Mouse (Mus musculus): Measurements from ENCODE around the gene Zfp524.

Zfp524 gene

DNA sequence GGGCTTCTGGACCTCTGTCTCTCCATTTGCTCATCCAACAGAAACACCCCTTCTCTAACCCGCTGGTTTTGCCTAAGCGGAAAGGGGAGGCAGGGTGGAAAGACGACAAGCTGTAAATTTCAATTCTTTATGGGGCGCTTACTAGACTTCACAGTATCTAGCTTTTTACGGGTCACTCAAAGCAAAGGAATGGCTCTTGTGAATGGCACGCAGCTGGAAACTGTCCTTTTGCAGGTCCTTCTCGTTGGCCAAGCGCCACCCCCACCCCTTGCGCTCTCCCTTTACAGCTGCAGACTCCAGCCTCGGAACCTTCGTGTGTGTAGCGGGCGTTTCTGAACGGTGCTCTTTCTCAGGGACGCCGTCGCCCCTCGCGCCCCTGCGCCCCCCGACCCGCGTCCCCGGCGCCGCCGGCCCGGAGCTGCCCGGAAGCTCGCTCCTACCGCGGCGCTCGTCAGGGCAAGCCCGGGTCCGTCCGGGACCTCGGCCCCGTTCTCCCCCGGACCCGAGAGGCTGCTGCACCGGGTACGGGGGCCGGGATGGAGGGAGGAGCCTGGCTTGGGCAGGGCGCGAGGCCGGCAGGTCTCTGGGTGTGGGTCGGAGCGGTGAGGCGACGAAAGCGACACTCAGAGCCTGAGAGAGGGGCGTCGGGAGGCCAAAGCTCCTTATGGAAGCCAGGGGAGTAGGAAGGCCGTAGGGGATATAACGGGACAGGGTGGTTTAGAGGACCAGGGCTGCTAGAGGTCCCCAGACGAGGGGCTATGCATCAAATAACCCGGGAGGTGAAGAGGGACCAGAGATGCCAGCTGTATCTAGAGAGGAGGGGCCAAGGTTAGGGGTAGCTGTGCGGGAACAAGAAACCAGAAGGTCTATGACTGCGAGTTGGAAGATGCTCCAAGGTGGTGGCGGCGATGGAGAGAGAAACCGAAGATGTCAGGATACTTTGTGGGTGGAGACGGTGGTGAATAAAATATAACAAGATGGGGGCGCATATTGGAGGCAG is 37.3 kb downstream of the Zfp524 start, which contains the start of gene Zfp580:
Gene Zfp580, plus strand, starts transcription at position 346 of the 1,000 bp plus-strand sequence.
- peak; percentile 72 for DNase-seq

DNA sequence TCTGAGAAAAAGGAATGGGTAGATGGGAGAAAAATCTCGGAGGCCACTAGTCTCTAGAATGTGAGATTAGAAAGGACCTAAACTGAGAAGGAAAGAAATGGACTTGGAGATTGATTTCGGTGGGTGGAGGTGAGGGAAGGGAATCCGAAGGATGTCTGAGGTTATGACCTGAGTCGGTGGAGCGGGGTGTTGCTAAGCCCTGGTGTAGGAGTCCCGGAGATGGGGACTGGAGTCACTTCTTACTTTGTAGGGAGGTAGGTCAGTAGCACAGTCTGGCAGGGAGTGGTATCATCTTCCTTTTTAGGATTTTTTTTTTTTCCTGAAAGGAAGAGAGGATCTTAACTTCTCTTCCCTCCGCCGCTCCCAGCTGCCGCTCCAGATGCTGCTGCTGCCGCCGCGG is 38.2 kb downstream of the Zfp524 start:
- no peak for DNase-seq

DNA sequence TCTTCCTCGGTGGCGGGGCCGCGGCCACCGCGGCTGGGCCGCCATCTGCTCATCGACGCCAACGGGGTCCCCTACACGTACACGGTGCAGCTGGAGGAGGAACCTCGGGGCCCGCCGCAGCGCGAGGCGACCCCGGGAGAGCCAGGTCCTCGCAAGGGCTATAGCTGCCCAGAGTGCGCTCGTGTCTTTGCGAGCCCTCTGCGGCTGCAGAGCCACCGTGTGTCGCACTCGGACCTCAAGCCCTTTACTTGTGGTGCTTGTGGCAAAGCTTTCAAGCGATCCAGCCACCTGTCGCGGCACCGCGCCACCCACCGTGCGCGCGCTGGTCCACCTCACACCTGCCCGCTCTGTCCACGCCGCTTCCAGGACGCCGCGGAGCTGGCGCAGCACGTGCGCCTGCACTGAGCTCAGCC is 38.7 kb downstream of the Zfp524 start:
- DNase-seq = no peak

DNA sequence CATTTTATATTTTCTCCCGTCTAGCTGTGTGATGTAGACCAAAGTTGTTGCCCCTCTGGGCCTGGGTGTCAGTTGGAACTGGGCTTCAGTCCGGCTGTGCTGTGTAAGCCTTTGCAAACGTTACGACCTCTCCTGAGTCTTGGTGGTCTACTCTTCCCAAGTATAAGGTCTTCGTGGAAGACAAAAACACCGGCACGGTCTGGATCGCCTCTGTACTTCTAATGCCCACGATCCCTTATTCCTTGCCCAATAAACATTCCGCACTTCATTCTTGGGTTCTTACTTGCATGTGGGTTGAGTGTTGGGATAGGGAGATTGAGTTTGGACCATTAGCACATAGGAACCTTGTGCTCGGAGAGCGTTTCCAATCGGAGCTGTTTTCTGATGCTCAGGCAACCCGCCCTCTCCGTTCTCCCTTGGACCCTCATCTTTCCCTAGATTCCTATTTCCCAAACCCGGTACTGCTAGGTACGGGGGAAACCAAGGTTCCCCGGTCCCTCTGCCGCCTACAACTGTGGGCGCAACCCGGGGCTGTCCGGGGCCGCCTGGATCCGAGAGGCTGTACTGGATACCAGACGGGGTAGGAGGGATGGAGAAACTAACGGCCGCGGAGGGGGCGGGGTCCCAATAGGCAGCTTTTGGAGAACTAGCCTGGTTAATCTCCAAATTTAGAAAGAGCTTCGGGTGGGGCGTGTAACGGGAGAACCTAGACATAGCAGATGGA is 39.4 kb downstream of the Zfp524 start:
- no peak for DNase-seq

DNA sequence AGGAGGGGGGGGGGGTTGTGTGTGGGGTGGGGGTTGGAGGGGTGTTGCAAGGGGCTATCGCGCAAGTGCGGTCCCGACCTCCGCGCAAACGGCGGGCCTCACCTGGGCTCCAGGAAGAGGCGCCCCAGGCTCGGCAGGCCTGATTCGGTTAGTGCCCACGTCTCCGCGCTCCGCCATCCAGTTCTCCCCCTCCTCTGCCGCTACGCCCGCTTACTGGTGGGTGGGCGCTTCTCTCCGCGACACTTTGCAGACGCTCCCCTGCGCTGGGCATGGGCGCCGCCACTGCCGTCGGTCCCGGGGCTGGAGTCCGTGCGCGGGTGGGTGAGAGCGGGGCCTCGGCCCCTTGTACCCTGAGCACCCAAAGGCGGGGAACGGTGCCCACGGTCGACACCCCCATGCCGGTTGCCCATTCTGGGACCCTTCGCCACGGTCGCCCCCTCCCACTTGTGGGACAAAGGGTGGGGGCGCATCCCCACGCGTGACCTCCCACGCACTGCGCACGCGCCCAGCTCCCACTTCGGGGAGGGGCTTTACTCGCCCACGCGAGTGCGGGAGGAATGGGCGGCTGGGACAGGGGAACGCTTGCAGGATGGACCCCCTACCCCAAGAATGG is 42.5 kb downstream of the Zfp524 start:
- no peak for DNase-seq

DNA sequence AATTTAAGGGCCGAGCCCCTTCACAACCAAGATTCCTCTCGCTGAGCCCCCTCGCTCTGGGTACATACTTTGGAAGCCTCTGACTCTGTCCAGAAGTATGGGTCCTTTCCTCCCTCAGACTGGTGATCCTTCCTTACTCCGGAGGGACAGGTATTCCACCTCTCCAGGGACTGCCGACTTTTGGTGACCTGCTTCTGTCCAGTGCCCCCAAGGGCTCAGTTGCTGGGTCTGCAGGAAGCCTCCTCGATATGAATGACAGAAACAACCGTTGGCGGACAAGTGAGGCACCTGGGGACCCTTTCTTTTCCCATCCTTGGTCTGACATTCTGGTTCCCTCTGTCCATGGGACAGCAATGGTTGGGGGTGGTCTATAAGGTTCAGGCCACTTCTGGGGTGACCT is 43.2 kb downstream of the Zfp524 start:
- DNase-seq = no peak

DNA sequence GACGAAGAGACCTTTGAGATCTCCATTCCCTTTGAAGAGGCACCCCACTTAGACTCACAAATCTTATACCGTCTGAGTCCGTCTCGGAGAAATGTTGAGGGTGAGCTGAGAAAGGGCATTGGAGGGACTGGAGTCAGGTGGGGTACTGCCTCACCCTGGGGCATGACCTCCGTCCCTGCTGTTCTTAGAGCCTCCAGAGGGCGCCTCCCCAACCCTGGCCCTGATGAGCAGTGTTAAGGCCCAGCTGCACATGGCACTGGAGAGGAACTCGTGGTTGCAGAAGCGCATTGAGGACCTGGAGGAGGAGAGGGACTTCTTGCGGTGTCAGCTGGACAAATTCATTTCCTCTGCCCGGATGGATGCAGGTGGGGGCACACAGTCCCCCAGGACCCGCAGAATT is 43.6 kb downstream of the Zfp524 start:
- DNase-seq = no peak

DNA sequence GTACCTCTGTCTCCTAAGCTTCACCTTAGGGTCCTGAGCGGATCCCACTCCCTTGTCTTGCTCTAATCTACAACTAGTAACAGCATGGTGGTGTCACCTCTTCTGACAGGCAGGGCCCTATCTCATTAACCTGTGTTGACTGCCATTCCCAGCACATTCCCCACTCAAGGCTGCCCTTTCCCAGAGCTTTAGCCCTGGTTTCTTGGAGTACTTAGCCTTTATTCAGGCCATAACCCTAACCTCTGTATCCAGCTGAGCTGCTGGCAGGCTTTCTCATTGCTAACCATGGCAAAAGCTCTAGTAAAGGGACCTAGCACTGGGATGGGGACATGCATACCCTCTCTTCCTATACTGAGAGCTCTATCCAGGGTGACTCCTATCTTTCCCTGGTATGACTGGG is 44.4 kb downstream of the Zfp524 start:
- DNase-seq = no peak

DNA sequence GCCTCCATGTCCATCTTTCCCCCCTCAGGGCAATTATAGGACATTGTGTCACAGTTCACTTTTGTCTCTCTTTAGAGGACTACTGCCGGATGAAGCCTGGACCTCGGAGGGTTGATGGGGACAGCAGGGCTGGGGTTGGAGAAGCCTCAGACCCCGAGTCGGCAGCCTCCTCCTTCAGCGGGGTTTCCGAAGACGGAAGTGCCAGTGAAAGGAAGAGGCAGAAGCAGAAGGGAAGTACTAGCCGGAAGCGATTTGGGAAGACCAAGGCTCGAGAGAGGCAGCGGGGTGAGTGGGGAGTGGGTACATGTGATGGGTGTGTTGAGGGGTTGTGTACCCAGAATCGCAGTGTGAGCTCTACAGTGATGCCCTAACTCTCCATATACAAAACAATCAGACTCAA is 45.2 kb downstream of the Zfp524 start:
- no peak for DNase-seq

DNA sequence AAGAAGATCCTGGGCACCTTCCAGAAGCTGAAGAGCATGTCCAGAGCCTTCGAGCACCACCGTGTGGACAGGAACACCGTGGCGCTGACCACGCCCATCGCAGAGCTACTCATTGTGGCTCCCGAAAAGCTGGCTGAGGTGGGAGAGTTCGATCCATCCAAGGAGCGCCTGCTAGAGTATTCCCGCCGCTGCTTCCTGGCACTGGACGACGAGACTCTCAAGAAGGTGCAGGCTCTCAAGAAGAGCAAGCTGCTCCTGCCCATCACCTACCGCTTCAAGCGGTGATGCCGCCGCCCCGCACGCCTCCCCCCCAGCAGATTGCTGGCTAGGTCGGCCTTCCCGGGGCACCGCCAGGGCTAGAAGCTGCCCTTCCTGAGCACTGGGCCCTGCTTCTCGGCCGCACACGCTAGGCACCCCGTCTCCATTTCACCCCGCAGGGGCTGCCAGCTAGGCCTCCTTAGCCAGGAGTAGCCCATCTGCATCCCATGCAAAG is 46.1 kb downstream of the Zfp524 start:
- peak; percentile 89 for DNase-seq

DNA sequence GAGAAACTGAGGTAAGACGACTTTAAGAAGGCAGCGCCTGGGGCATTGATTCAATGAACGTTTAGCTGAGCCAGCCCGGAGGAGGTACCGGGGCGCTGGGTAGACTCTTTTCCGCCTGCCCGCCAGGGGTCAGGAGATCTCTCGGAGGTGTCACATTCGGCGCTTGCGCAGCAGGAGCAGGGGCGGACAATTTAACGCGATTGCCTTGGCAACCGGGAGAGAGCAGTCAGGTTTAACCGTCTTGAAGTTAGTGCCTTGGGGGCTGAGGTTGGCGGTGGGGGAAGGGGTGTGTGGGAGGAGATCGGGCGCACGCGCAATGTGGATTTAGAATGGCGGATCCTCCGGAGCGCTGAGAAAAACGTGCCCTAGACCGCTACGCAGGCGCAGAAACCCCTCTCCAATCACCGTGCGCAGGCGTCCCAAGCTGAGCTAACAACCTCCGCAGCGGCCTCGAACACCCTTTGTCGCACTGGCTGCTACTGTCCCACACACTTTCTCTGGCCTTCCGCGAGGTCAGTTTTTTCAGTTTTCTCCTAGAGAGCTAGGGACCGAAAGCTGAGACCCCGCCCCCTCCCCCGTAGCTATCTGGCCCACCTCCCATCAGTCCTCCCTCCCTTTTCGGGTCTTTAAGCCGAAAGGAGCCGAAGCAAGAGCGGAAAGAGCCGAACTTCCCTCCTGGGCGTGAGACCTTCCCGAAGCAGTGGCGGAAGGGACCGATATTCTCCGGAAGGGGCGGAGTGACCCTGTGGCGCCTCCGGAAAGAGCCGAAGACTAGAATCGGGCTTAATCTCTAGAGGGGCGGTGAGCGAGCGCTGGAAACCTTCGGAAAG is 46.9 kb downstream of the Zfp524 start:
- DNase-seq = peak; percentile 99

DNA sequence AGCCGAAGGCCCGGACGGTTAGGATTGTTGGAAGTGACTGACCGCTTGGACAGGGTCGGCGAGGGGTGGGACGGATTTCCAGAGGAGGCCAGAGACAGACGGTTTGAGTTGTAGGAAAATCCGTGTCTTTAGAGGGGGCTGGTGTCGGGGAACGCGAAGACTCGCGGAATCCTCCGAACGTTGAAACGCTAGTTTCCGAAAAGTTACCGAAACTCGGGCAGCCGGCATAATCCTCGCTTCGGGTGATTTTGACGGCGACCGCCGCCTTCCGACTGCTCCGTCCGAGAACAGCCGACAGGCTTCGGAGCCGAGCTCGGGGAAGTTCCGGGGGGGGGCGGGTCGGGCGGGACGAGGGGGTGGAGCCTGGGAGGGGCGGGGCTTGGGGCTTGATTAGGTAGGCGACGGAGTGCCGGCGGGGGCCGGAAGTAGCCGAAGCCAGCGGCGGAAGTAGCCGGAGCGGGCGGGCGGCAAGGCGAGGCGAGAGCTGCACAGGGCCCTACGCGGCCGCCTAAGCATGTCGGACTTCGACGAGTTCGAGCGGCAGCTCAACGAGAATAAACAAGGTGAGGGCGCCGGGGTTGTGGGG is 47.7 kb downstream of the Zfp524 start, which contains the start of gene U2af2:
Gene U2af2, plus strand, starts transcription at position 370 of the 586 bp plus-strand sequence.
- peak; percentile 91 for DNase-seq

DNA sequence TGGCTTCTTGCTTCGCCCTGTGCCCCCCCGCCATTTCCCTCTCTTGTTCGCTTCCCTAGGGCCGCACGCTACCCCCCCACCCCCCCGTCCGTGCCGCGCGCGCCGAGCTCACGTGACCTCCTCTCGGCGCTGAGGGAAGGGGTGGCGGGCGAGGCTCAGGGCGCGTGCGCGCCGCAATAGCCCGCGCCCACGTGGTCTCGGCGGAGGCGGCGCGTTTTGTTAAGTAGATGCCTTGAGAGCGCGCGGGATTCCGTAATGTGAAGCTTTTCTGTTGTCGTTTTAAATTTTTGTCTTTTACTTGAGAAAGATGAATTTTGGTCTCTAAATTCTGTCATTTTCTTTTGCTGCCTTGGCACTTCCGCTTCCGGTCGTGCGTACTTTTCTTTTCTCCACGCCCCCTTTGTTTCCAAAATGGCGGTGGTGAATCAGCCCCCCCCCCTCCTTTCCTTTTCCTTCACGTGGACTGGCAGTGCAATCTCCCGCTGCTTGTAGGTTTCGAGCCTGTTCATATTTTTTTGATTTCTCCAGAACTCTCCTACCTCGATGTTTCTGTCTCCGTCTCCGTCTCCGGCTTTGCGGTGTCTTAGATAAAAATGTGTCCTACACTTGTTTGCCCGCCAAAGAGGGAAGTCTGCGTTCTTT is 48.3 kb downstream of the Zfp524 start:
- DNase-seq = peak; percentile 79

DNA sequence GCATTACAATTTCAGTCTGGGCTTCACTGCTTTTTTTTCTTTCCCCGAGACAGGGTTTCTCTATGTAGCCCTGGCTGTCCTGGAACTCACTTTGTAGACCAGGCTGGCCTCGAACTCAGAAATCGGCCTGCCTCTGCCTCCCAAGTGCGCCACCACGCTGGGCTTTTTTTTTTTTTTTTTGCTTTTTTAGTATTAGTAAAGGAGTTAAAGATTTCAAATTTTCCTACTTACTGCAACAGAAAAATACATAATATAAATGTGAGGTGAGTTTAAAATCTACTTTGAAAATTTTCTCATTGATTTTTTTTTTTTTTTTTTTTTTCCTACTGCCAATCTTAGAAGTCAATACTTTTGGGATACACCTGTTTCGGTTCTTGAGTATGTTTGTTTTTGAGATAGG is 50.7 kb downstream of the Zfp524 start:
- DNase-seq = no peak

Measured in kidney, adult 9 months (tissue).